Mouse (Mus musculus) embryonic fibroblast, embryonic 13.5 days (primary cell): ENCODE measurements around the gene Gm28051.

Source experiments
- CTCF ChIP-seq: IDR thresholded peaks from 2 replicates; pipeline ENCODE4 v1.5.1; 2011; ENCODE audit warnings: mild to moderate bottlenecking, control low read depth, low read length, moderate library complexity, borderline replicate concordance; ENCODE audit not compliant: insufficient read depth
- POLR2A ChIP-seq: IDR thresholded peaks from 2 replicates; pipeline ENCODE4 v1.6.1; 2011; ENCODE audit warnings: low read depth, mild to moderate bottlenecking, control low read depth, low read length, moderate library complexity

DNA sequence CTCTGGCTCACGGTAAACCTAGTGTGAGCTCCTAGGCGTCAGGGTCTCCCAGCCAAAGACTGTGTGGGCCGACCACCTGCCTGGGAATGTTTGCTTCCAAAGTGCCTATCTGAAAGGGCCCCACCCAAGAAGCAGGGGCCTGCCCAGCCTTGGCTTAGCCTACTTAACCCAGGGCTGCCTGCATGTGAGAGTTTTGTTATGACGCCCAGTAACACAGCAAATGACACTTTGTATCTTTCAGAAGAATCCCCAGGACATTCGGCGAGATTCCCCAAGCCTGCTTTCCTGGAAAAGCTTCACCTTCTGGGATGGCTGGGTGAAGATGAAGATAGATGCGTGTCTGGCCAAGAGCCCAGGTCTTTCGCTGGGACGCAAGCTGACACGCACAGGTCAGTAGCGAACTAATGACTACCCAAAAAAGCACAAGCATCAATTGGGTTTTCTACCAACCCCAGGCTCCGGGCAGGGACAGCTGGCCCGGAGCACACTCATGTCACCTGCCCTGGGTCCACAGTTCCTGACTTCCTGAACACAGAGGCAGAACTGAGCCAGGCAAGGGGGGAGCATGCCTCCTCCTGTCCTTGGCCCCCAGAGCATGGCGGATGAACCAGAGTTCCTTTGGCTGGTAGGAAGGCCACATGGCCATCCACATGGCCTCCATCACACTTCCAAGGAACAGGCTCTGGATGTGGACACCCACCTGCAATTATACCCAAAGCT is 60.8 kb downstream of the Gm28051 start:
- TF ChIP-seq POLR2A (no peak), CTCF (no peak)
